Mouse (Mus musculus): Measurements from ENCODE around the gene Dock7. TPM values are rescaled to one million over a fixed set of nuclear protein-coding genes. Genes with fewer than 3 reads are reported as not detected.

Gene Dock7
- polyA plus RNA-seq, 1 experiment from 2014 or later = 67.1 TPM

Other genes with a start within 250 kb of the Dock7 start
- gene Usp1, start 197.1 kb downstream of the Dock7 start, polyA plus RNA-seq (2015; fragmentation: Nextera tagmentation; extraction: Ambion mirVana) = 103 and 107 TPM in 2 replicates
- gene Angptl3, start 90.0 kb downstream of the Dock7 start, polyA plus RNA-seq (2015; fragmentation: Nextera tagmentation; extraction: Ambion mirVana) = 1.5 and 2.2 TPM in 2 replicates
- 16.1 and 18.5 TPM in 2 replicates for gene Atg4c, start 73.0 kb upstream of the Dock7 start, polyA plus RNA-seq (2015; fragmentation: Nextera tagmentation; extraction: Ambion mirVana)
- 0.18 and 0.31 TPM in 2 replicates for gene Gm12689, start 175.0 kb upstream of the Dock7 start, polyA plus RNA-seq (2015; fragmentation: Nextera tagmentation; extraction: Ambion mirVana)